Mouse (Mus musculus): Measurements from ENCODE around the gene Mfap1a. TPM values are rescaled to one million over a fixed set of nuclear protein-coding genes. Genes with fewer than 3 reads are reported as not detected.
"Not testable (repeated sequence)": the region's sequence is repeated elsewhere in the genome, so short reads cannot be mapped to it uniquely, and the experiment has no call there.

Mfap1a gene
- polyA plus RNA-seq, 1 experiment: 4.9 TPM

DNA sequence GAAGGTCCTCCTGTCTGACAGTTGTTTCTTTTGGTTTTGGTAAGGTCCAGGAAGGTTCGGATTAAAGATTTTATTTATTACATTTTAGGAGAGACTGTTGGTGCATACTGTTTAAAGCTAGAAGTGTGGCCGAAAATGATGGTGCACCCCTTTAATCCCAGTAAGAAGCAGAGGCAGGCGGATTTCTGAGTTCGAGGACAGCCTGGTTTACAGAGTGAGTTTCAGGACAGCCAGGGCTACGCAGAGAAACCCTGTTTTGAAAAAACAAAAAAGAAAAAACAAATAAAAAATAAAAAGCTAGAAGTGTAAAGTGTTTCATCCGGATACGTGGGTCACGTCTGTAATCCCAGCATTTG lies 32.3 kb downstream of the Mfap1a start:
- Histone ChIP-seq H3K4me3 (replicated peaks; ENCODE audit: extremely low read depth, low read depth, low read length) (peak overlapping the region; percentile 79), H3K4me1 (ENCODE audit: control insufficient read depth, insufficient read depth, low read length) (peaks cover 2% of the 10 kb centered on the region; the same call in 1 of the 2 replicates)
- WGBS: 21% methylated on average over 8 of the region's 8 CpGs
- DNase-seq: no peak
- TF ChIP-seq POLR2A (IDR thresholded peaks at IDR 0.05; ENCODE audit: borderline replicate concordance, extremely low read depth, low read depth, low read length) (no peak), CTCF (IDR thresholded peaks at IDR 0.05; ENCODE audit: insufficient read depth, low read length) (no peak)

DNA sequence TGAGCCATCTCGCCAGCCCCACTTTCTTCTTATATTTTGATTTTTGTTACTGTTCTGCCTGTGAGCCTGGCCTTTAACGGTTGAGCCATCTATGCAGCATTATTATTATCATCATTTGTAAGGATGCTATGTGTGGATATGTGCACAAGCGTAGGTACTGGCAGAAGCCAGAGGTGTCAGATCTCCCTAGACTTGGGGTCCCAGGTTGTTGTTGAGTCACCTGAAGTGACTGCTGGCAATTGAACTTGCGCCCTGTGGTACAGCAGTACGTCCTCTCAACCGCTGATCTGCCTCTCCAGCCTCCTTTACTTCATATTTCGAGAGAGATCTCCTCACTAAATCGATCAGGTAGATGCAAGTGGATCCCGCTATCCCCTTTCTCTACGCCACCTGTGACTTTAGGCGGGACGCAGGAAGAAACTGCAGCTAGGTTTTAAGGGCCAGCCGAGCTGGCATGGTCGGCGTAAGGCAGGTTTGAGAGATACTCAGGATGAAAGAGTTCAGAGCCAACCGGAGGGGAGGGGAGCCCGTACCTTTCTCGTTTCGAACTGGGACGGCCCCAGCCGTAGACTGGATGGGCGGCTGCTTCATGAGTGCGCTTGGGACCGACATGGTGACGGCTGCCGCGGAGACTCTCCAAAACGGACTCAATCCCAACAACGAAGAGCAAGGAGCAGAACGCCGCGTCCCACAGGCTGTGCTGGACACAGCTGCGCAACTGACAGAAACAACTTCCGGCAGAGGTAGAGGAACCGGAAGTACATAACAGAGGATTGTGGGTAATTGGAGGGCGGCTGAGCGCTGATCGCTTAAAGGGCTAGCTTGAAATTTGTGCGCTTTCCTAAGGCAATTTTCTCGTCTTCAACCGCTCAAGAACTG lies 32.9 kb downstream of the Mfap1a start, which contains the start of gene Mfap1b:
Gene Mfap1b (minus strand): TSS at position 767 of the 879 bp plus-strand sequence.
- WGBS: 4% methylated on average over 41 of the region's 41 CpGs
- TF ChIP-seq POLR2A (IDR thresholded peaks at IDR 0.05; ENCODE audit: borderline replicate concordance, extremely low read depth, low read depth, low read length): peak; percentile 98
- peak within 1 kb of the TSS; percentile 79 for H3K4me3 ChIP-seq (replicated peaks; ENCODE audit: extremely low read depth, low read depth, low read length)
- peak; percentile 70 for DNase-seq
- not testable (repeated sequence) for H3K4me1 ChIP-seq (ENCODE audit: control insufficient read depth, insufficient read depth, low read length)

DNA sequence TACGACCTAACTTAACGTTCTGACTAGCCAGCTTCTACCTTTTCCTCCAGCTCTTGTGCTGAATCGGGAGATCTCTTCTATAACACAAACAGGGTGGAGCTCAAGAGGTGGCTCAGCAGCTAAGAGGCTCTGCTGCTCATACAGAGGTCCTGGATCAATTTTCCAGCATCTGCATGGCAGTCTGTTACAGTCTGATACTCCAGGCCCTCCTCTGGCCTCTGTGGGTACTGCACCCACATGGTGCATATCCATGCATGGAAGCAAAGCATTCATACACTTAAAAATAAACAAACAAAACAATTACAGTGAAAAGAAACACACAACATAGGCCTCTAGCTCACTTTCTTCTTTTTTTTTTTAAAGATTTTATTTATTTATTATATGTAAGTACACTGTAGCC lies 33.7 kb downstream of the Mfap1a start:
- not testable (repeated sequence) for DNase-seq; H3K4me3 ChIP-seq (replicated peaks; ENCODE audit: extremely low read depth, low read depth, low read length); H3K4me1 ChIP-seq (ENCODE audit: control insufficient read depth, insufficient read depth, low read length)
- WGBS: 95% methylated on average over 3 of the region's 3 CpGs

- H3K4me1 ChIP-seq (ENCODE audit: control insufficient read depth, insufficient read depth, low read length); DNase-seq; H3K4me3 ChIP-seq (replicated peaks; ENCODE audit: extremely low read depth, low read depth, low read length): not testable (repeated sequence)
- 51% methylated on average over 2 of the region's 6 CpGs for WGBS
Measured at GRCm38 (mm10) chr2:121468982-121469381, 37.5 kb downstream of the Mfap1a start.

GRCm38 (mm10) chr2:121460071-121460470 lies 46.4 kb downstream of the Mfap1a start:
- TF ChIP-seq POLR2A (IDR thresholded peaks at IDR 0.05; ENCODE audit: borderline replicate concordance, extremely low read depth, low read depth, low read length) (no peak), CTCF (IDR thresholded peaks at IDR 0.05; ENCODE audit: insufficient read depth, low read length) (no peak)
- no peak for DNase-seq
- Histone ChIP-seq H3K4me3 (replicated peaks; ENCODE audit: extremely low read depth, low read depth, low read length) (no peak overlapping the region), H3K4me1 (ENCODE audit: control insufficient read depth, insufficient read depth, low read length) (peaks cover 3% of the 10 kb centered on the region; the same call in 1 of the 2 replicates)
- 42% methylated on average over 2 of the region's 2 CpGs for WGBS

DNA sequence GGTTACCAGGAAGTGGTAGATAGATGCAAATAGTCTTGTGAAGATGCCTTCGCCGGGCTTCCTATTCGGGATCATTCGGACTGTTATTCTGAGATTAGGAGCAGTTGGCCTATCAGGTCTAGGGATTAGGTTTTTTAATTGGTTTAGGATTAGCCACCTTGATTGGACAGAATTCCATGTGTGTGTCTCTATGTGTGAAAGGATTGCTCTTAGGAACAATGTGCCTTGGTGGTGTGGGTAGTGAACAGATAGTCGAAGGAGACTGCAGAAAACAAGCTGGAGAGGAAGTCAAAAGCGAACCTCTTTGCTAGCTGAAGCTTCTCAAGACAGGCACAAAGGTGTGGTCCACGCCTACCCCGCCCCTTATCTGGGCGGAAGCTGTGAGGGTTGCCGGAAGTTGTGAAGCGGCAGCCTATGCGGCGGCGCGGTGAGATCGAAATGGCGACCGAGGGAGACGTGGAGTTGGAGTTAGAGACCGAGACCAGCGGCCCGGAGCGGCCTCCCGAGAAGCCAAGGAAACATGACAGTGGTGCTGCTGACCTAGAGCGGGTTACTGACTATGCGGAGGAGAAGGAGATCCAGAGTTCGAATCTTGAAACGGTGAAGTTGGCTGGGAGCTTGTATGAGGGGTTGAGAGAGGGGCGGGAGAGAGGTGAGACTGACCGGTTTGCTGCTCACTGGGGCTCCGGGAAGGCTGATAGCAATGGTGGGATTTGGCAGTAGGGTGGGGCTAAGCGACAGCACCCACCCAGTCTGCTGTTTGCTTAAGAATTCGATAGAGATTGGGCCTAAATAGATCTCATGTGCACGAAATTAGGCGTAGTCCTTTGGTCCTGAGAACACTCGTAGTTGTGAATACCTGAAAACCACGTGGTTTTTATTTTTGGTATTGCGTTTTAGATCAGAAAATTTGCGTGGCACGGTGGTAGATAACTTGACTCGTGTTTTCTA lies 49.5 kb downstream of the Mfap1a start, which contains the start of gene Serinc4:
Gene Serinc4 (minus strand): TSS at position 90 of the 951 bp plus-strand sequence.
- TF ChIP-seq POLR2A (IDR thresholded peaks at IDR 0.05; ENCODE audit: borderline replicate concordance, extremely low read depth, low read depth, low read length) (peak; percentile 59; the same call in 1 of the 2 replicates), CTCF (IDR thresholded peaks at IDR 0.05; ENCODE audit: insufficient read depth, low read length) (no peak)
- 3% methylated on average over 41 of the region's 41 CpGs for WGBS
- peak; percentile 79 for DNase-seq

DNA sequence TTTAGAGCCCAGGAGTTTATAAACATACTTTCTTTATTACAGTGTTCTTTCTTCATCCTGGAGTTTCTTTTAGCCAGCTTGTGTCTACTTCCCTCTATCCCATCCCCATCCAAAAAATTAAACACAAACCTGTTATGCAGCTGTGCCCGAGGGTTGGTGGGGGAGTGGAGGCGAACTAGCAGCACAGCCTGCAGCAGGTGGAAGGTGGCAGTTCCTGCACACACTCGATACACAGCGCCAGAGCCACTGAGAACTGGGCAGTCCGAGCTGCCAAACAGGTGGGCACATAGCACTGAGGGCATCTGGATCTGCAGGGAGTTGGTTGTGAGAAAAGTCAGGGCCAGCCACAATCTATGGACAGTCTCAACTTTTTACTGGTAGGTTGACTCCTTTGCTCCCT lies 50.9 kb downstream of the Mfap1a start:
- DNase-seq: no peak
- TF ChIP-seq POLR2A (IDR thresholded peaks at IDR 0.05; ENCODE audit: borderline replicate concordance, extremely low read depth, low read depth, low read length): no peak
- TF ChIP-seq CTCF (IDR thresholded peaks at IDR 0.05; ENCODE audit: insufficient read depth, low read length): no peak
- 78% methylated on average over 5 of the region's 5 CpGs for WGBS
- Histone ChIP-seq H3K4me3 (replicated peaks; ENCODE audit: extremely low read depth, low read depth, low read length) (no peak overlapping the region), H3K4me1 (ENCODE audit: control insufficient read depth, insufficient read depth, low read length) (peaks cover 3% of the 10 kb centered on the region; the same call in 1 of the 2 replicates)

More for the DNA sequence above, 49.5 kb downstream of the Mfap1a start, which contains the start of gene Serinc4:
- Histone ChIP-seq H3K4me3 (replicated peaks; ENCODE audit: extremely low read depth, low read depth, low read length) (peak within 1 kb of the TSS; percentile 94), H3K4me1 (ENCODE audit: control insufficient read depth, insufficient read depth, low read length) (peaks cover 3% of the 10 kb centered on the region; the same call in 1 of the 2 replicates)

DNA sequence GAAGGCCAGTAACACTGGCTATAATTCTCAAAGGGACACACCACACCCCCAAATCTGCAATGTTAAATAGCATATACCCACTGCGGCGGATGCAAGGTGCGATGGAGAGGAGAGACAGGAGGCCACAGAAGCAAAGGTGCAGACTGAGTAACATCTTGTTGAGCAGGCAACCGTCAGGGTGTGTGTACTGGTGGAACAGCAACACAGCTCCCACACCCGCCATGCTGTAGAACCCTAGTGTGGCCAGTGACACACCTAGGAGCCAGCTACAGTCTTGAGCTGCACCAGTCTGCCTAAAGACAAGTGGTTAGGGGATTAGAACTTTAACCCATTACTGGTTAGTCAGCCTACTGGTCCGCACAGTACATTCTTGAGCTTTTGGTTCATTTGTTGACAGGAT lies 52.5 kb downstream of the Mfap1a start:
- Histone ChIP-seq H3K4me3 (replicated peaks; ENCODE audit: extremely low read depth, low read depth, low read length) (no peak overlapping the region), H3K4me1 (ENCODE audit: control insufficient read depth, insufficient read depth, low read length) (peaks cover 3% of the 10 kb centered on the region; the same call in 1 of the 2 replicates)
- DNase-seq: no peak
- TF ChIP-seq CTCF (IDR thresholded peaks at IDR 0.05; ENCODE audit: insufficient read depth, low read length) (no peak), POLR2A (IDR thresholded peaks at IDR 0.05; ENCODE audit: borderline replicate concordance, extremely low read depth, low read depth, low read length) (no peak)
- WGBS: 83% methylated on average over 6 of the region's 6 CpGs

DNA sequence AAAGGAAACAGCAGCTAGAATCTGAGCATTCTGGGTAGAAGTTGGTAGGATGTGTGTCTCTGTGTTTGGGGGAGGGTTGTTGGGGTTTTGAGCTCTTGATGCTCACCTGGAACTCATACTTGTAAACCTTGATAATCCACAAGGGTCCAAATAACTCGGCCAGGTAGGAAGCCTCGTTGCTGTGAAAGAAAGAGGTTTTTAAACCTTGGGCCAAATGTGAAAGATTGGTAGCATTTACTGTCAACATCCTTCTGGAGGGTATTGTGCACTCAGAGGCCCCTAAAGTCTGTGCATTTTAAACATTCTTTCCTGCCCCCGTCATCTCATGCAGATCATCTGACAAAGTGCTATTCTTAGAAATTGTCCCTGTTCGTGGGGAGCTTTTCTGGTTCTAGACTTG lies 53.5 kb downstream of the Mfap1a start, which contains the start of gene Hypk:
Gene Hypk (plus strand): TSS at position 301 of the 400 bp plus-strand sequence.
- no peak within 1 kb of the TSS for H3K4me3 ChIP-seq (replicated peaks; ENCODE audit: extremely low read depth, low read depth, low read length)
- no peak for TF ChIP-seq POLR2A (IDR thresholded peaks at IDR 0.05; ENCODE audit: borderline replicate concordance, extremely low read depth, low read depth, low read length)
- TF ChIP-seq CTCF (IDR thresholded peaks at IDR 0.05; ENCODE audit: insufficient read depth, low read length): no peak
- 42% methylated on average over 4 of the region's 4 CpGs for WGBS

More for the DNA sequence above, 53.5 kb downstream of the Mfap1a start, which contains the start of gene Hypk:
- DNase-seq: no peak
- peaks cover 3% of the 10 kb centered on the region; the same call in 1 of the 2 replicates for H3K4me1 ChIP-seq (ENCODE audit: control insufficient read depth, insufficient read depth, low read length)
